Mouse (Mus musculus) c-Kit-positive CD71-positive TER-119-negative erythroid progenitor cells, embryonic 14.5 days (primary cell): Measurements from ENCODE around the gene Nos1ap.

Experiments
- DNase-seq: peaks from one replicate; pipeline ENCODE4 v3.0.0-alpha.2; 2013; ENCODE audit warnings: low read depth

Gene Nos1ap

DNA sequence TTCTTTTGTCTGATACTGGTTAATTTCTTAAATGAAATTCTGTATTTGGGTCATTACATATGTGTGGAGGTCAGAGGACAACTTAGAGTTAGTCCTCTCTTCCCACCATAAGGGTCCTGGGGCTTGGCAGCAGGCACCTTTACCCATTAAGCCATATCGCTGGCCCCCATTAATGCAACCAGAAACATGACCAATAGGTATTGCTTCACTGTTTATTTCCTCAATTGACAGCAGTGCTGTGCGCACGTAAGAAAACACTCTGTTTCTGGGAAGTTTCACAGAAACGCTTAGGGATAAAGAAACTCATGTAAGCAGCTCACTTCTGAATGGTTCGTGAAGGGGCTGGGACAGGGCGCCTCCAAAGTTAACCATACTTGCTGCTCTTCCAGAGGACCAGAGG, 44.4 kb downstream of the Nos1ap start:
- no peak for DNase-seq

DNA sequence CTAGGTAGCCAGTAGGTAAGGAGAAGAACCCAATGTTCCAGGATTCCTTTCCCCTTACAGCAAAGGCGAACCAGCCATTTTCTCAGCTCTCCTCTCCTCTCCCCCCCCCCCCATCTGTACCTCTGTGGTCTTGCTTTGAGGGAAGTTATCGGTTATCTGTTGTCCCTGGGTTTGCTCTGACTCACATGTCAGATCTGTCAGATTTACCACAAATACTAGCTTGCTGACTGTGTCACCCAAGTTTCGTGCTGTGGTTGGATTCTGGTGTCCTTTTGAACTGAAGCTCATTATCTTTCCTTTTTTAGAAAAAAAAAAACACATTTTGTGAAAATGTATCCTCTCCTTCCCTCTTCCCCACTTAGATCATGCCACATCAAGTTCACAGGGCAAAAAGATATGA, 50.2 kb downstream of the Nos1ap start:
- DNase-seq: no peak

DNA sequence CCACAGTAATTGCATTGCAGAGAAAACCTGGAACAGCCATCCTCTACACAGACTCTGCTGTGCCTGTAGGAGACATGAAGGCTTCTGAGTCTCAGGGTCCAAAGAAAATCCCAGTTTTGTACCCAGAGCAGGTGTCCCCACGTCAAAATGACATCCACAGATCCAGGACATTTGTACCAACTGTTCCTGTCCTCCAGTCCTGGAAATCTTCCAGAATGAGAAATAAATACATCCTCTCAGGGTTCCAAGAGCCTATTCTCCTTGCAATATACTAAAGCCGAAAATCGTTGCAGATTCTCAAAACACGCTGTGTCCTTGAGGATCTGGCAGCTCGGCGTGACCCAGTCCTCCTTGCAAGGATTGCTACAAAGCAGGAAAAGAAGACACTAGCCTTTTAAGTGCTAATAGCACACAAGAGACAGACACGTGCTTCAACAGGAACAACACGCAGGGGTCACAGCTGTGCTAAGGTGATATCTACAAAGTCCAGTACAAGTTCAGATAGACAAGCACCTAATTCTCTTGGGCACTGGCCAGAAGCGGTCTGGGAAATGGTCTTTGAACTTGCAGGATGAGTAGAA, 51.1 kb downstream of the Nos1ap start:
- DNase-seq: no peak

DNA sequence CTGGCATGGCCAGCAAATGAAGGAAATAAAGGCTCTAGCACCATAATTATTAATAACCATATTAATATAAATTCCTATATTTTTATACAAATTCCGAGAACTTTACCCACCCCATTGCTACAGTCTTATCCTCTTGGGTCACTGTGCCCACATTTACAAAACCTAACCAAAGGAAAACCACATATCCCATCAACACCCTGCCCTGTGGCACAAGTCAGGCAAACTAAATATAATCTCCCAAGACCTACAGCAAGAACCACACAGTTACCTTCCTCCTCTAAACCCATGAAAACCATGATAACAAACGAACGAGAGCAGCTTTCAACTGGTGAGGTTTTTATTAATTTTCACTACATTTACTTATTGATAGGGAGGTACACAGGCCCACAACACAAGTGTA, 53.3 kb downstream of the Nos1ap start:
- no peak for DNase-seq

DNA sequence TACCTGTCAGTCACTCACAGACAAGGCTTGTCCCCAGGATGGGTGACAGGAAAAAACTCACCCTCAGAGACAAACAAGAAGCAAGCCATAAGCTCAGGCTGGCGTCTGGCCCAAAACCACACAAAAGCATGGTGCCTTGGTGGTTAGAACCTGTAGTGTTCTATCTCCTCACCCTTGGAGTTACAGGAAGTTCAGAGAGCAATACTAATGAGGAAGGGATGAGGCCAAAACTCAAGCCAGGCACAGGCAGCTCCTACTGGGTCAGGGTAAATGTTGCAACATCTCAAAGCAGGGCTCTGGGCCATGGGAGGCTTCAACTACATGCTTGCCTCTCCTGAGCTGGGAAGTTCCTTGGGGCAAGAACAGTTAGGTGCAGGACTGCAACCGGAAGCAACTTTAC, 54.4 kb downstream of the Nos1ap start:
- DNase-seq: no peak

DNA sequence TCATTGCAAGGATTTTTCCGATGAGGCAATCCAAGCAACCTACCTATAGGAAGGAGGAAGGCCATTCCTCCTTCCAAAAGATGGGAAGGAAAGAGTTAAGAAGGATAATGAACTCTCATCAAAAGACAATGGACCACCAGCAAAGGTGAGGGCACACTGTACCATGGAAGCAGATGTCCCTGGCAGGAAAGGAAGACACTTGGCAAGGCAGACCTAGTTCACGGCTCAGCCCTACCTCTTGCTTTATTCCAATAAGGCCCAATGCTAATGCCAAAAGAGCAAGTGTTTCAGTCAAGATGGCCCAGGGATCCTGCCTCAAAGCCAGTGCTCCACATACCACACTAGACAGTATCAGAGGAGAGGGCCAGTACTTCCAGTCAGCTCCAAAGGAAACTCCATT, 58.4 kb downstream of the Nos1ap start:
- DNase-seq: no peak

DNA sequence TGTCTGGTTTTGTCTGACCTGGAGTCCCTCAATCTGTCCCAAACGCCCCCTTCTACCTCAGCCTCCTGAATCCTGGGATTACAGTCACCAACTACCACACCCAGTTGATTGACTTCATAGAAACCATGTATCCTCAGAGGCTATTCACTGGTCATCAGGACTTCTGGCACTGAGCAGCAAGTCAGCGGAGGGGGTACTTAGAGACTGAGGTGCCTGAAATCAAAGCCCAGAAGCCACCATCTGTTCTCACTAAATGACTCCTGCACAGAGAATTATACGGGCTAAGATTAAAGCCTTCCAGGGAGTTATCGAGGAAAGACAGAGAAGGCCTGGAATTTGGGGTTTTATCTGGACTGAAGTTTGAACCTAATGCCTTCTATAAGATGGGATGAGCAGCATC, 59.2 kb downstream of the Nos1ap start:
- no peak for DNase-seq

DNA sequence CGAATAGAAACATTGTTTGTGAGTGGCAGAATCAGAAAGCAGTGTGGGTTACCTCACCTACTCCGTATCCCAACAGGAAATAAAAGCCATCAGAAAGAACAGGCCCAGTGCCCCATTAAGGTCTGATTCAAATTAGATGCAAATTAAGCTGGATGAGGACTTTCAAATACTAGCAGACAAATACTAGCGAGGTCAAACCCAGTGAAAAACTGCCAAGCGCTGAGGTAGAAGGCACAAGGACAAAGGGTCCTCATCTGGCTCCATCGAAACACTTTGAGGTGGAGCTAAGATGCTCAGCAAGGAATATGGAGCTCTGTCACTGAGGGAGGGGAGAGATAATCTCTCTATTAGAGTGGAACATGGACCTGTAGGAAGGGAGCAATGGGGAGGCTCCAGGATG, 66.8 kb downstream of the Nos1ap start:
- DNase-seq: no peak

DNA sequence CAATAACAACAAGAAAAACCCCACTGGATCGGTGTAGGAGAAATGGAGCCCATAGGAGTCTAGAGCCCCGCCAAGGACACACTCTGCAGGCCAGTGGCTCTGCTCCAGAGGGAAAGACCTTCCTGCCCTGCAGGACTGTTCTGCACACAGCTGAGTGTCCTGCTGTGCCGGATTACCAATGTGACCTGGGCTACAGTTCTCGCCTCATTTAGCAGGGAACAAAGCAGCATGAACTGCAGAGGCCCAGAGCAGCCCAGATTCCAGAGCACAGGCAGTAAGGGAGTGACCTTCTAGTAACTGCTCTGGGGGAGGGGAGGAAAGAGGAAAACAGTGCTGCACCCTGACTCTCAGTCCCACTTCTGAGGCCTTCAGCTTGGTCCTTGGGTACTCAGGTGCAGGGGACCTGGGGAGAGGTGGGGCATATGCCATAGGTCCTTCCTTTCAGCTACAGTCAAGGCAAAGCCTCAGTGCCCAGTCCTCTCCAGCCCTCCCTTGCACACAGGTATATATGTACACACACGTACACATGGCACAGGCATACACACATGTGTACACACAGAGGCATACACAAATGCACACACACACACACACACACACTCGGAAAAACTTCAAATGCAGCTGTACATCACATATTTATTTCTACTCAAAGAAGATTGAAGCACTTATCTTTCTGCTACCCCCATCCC, 68.0 kb downstream of the Nos1ap start:
- no peak for DNase-seq

DNA sequence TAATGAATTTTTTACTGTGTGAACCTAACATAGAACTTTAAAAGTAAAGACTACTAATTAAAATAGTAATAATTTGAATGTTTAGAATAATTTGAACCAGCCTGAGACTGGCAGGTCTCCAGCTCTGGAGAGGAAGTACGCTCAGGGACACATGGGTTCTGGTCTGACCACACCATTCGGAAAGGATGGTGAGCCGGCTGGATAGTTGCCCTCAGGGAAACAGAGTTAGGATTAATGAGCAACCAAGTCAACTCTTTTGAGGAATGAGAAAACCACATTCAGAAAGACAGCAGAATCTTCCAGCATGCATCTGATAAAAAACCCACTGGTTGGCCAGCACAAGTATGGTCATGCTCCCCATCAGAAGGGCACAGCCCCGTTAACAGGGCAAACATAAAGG, 69.5 kb downstream of the Nos1ap start:
- DNase-seq: no peak

DNA sequence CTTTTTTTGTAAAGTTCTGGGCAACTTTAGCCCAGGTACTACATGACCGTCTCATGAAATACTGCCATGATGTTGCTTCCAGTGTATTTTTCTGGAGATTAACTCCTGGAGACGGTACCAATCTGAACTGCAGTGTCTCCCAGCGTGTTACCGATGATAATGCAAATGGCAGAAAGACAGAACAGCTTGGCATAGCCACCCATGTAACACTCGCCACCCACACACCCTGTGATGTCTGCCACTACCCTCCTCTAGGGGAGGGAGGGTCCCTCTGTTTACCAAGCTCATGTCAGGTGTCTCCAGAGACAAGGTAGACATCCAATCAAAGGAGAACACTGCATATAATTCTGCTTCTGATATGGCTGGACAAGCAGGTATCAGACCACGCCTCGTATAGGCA, 70.0 kb downstream of the Nos1ap start:
- no peak for DNase-seq

DNA sequence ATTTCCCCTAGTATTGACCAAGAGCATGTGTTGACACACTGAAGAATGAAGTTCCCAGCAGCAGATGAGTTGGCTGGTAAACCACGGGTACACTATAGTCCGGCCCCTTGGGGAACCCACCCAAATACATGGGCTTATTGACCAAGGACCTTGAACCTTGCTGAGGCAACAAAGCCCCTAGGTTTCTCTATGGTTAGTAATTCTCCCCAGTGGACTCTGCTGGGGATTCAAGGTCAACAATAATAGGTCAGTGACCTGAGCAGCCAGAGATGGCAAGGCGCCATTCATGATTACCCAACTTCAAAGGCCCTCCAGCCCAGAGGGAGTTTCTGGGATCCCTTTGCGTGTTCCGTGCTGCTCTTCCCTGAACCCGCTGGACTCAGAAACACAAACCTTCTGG, 73.5 kb downstream of the Nos1ap start:
- no peak for DNase-seq

DNA sequence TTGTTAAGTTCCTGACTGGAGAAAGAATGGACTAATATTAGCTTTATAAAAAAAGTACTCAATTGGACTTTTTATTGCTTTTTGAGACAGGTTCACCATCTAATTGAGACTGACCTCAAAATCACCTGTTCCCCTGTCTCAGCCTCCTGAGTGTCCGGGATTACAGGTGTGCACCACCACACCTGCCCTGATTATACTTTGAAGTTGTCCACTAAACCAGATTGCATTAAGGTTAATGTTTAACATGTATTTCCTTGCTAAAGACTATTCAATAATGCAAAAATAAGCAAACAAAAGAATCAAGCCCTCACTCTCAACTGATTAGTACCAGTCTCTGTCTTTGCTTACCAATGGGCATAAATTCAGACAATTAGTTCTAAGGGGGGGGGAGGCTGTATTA, 74.2 kb downstream of the Nos1ap start:
- DNase-seq: no peak

DNA sequence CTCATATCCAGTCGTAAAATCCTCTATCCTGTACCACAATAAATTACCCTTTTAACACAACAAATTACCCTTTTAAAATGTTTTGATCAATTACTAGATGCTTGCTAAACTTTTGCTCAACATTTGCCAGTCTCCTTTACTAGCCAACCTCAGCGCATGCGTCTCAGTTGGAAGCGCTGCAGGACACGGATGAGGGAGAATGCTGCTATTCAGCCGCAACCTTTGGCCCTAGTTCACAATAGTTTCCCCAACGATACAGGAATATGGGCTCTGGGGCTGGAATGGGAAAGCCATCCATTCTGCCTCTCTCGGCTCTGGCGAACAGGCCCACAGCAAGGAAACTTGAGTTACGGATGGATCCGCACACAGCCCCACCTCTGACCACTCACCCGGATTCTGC, 75.4 kb downstream of the Nos1ap start:
- DNase-seq: no peak

DNA sequence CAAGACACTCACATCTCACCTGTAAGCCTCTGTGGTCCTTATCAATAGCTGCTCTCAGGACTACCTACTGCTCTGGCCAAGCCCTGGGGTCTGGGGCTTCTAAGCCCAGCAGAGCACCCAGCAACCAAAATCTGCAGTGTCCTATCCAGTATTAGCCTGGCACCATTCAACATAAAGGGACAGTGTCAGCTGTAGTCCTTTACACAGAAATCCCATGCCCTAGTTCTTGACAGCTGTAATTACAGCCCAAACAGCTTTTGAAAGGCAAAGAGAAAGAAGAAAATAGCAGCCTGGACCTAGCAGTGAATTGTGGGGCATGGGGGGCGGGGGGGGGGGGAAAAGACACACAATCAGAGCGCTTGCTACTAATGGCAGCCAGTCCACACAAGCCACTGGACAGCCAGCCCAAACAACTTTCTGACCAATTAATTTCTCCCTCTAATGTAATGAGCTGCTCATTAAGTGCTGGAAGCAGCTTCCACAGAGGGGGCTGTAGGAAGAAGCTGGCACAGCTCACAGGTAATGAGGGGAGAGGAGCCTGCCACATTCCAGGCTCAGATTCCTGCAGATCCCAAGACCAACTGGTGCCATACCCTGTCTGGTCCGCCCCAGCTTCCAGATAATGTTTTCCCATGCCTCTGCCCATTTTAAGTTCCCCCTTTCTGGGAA, 77.1 kb downstream of the Nos1ap start:
- no peak for DNase-seq

DNA sequence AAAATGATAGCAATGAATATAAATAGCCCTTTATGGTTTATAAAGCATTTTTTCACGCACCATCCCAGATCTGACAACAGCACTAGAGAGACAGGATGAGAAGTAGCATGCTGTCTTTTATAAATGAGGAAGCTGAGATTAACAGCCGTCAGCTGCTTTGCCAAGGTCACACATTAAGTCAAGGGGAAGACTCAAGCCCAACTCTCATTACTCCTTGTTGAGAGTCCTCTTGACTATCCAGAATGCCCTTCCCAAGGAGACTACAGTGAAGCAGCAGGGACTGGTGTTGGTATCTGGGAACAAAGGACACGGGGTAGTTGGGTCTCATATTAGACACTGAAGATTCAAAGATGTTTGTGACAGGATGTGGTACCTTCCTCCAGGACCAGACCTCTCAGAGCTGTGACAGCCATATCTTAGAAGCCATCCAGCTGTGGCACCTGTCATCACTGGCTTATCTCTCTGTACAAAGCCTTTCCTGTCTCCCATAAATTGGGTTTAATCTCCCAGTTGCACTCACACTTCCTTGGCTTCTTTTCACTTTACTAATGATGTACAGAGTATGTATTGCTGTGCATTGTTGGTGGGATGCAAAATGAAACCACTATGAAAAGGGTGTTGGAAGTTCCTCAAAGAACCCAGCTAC, 78.9 kb downstream of the Nos1ap start:
- DNase-seq: no peak

DNA sequence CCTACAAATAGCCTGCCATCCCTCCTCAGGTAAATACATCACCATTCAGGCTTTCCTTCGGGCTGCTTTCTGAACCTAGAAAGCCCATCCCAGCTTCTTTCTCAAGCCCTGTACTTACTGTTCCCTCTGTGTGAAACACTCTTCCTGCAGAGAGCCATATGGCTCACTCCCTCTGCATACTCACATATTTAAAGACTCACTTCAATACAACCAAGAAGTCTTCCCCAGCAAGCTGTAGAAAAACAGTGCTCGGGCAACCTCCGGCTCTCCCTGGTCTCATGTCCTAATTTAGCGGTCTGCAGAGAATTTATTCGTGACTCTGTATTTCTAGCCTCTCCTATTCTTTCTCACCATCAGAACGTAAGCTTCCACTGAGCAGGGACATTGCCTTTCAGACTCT, 83.4 kb downstream of the Nos1ap start:
- DNase-seq: no peak

DNA sequence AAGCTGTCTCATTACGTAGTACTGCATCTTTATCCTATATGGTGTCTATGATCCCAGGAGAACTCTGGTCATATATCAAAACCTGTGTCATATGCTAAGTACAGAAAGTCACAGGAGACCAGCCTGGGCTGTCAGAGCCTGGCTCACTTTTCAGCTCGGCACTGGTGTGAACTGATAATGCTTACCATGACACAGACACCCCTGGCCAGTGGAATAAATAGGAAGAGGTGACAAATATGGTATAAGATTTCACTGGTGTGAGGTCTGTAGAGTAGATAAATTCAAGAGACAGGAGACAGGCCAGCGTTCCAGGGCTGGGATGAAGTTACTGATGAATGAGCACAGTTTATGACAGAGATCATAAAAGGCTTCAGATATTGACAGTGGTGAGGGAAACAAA, 84.6 kb downstream of the Nos1ap start:
- DNase-seq: no peak

DNA sequence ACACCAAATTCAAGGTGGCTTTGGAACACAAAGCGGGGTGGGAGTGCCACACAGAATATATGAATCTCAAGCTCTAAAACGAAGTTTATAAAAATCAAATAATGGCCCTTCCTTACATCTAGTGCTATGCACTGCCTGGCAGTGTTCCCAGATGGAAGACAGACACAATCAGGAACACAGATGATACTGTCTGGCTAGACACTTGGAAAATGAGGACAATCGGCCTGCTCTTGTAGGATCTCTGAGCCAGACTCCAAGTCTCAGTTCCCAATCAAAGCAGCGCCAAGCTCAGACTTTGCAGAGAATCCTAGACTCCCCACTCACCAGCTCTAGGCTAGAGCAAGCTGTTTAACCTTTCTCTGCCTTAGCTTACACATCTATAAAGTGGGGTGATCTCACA, 85.3 kb downstream of the Nos1ap start:
- no peak for DNase-seq

DNA sequence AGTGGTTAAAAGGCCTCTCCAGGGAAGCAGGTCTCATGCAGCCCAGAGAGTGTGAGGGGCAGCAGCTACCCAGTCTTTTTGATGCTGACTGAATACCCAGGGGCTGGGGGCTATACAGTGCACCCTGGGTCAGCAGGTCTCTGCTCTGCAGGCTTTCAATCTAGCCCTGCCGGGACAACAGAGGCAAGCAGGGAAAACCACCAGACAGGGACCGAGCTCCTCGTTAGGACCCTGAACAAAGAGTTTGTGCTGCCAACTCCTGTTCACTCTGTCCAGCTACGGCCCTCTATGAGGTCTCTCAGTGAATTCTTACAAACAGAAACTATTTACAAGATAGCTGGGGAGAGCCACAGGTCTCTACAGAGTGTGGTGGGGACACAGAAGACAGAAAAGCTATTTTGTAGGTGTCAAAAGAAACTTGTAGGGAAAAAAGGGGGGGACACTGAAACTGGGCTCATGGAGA, 86.4 kb downstream of the Nos1ap start:
- DNase-seq: no peak

DNA sequence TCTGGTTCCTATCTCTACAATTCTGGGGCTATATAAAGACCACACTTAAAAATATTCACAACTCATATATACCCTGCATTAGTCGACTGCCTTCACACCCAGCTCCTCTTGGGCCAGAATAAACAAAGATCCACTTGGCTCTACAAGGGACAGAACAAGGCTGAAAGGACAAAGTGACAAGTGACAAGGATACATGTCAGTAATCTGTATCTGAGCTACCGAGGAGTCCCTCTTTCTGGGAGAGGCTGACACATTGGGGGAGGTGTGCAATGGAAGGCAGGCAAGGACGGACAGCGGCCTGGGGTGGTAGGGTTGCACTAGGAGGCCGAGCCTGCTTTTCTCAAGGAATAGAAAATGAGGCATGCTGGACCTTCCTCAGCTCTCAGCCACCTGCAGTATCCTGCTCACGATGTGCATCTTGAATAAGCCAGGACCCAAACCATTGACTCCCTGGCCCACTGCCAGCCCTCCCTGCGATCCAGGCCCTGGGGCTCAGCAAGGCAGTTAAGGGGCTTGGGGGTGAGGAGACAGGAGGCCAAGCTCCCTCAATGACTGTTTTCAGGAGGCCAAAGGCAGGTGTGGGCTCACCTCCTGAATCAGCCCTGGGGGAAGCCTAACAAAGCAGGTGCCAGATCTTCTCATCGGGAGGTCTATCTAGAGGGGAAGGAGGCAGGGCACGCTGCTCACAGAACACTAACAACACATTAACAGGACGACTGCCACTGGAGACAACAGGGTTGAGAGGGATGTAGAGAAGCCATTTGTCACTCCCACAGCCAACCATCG, 87.0 kb downstream of the Nos1ap start:
- no peak for DNase-seq

DNA sequence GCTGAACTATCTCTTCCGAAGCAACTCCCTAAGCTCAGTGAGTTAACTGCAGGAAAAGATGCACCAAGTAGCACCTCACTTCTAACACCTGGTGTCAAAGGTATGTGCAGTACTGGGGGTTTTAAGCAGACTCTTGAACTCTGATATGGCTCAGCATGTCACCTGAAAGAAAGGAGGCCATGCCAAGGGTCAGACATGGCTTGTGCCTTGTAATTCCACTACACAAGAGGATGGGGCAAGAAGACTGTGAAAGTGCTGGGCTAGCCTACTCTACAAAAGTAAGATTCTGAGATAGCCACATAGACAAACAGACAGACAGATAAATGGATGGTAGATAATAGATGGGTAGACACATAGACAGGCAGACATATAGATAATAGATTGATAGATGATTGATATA, 87.7 kb downstream of the Nos1ap start:
- DNase-seq: no peak
